Mouse (Mus musculus) heart, postnatal 14 days (tissue): ENCODE results near the gene Lcorl. TPM values are rescaled to one million over a fixed set of nuclear protein-coding genes. Genes with fewer than 3 reads are reported as not detected.

Experiments
- total RNA-seq, 2 experiments: library from RNA; stranded (reverse); gene quantifications; 2 replicates each; pipeline ENCODE4 v1.2.3; 2021

Gene Lcorl
- total RNA-seq, 2 experiments from 2014 or later = 11.2 to 11.7 TPM

Other genes starting within 250 kb of the Lcorl start
- under 1 TPM; 0.07 TPM for gene Fam184b, start 218.0 kb downstream of the Lcorl start, total RNA-seq
- gene Ncapg, start 187.7 kb downstream of the Lcorl start, total RNA-seq = 1 to 10 TPM; 1.6 to 4.1 TPM